In genomic region chr1:39046689-39047088, GRCm38 (mm10) we compare ENCODE assay signal across 16 mouse cellular contexts.
DNase-seq lines count a peak whose midpoint lies in the region; ATAC-seq lines count a peak whose summit lies in the region.
"Had no signal": no experiment of that assay in that cellular context is flagged by ENCODE, and none has a peak within 500 bp of the region (broad histone marks: within the 10 kb centered on the region; RNA-seq: fewer than 3 reads in every experiment).

No protein-coding gene starts in this region.

- WGBS in forebrain, embryonic 10.5 days = 10% methylated on average over 7 of the region's 7 CpGs
- 6% methylated on average over 7 of the region's 7 CpGs for WGBS in forebrain, embryonic 16.5 days
- WGBS in midbrain, embryonic 12.5 days = 5% methylated on average over 7 of the region's 7 CpGs
- 7% methylated on average over 7 of the region's 7 CpGs for WGBS in midbrain, embryonic 14.5 days

- H3K36me3 ChIP-seq in forebrain, embryonic 10.5 days (replicated peaks) = no peaks in the 10 kb centered on the region
- H3K36me3 ChIP-seq in forebrain, embryonic 16.5 days (ENCODE audit: control insufficient read depth, insufficient read depth) = no peaks in the 10 kb centered on the region
- H3K36me3 ChIP-seq in midbrain, embryonic 12.5 days = no peaks in the 10 kb centered on the region
- H3K36me3 ChIP-seq in midbrain, embryonic 14.5 days (ENCODE audit: control insufficient read depth, insufficient read depth, low read length) = no peaks in the 10 kb centered on the region
- H3K36me3 ChIP-seq: intestine, embryonic 15.5 days had no signal

- H3K27ac ChIP-seq in forebrain, embryonic 10.5 days = peak overlapping the region; percentile 86
- H3K27ac ChIP-seq in forebrain, embryonic 16.5 days (ENCODE audit: low read length) = no peak overlapping the region
- no peak overlapping the region for H3K27ac ChIP-seq in midbrain, embryonic 12.5 days (replicated peaks)
- H3K27ac ChIP-seq in midbrain, embryonic 14.5 days (replicated peaks; ENCODE audit: low read depth, low read length) = no peak overlapping the region
- H3K27ac ChIP-seq: intestine, embryonic 15.5 days had no signal

- no peak overlapping the region for H3K4me3 ChIP-seq in forebrain, embryonic 10.5 days
- H3K4me3 ChIP-seq in forebrain, embryonic 16.5 days (replicated peaks; ENCODE audit: low read length) = no peak overlapping the region
- H3K4me3 ChIP-seq in midbrain, embryonic 12.5 days = no peak overlapping the region
- H3K4me3 ChIP-seq in midbrain, embryonic 14.5 days (replicated peaks; ENCODE audit: low read depth, low read length) = no peak overlapping the region
- H3K4me3 ChIP-seq: intestine, embryonic 15.5 days had no signal

- H3K9me3 ChIP-seq in forebrain, embryonic 10.5 days = peaks cover 18% of the 10 kb centered on the region
- 0 out of 2 replicates have a peak, but pooled peaks cover 3% of the 10 kb centered on the region for H3K9me3 ChIP-seq in forebrain, embryonic 16.5 days (ENCODE audit: control insufficient read depth, low read length)
- H3K9me3 ChIP-seq in midbrain, embryonic 12.5 days = peaks cover 10% of the 10 kb centered on the region; the same call in 1 of the 2 replicates
- peaks cover 4% of the 10 kb centered on the region; the same call in 1 of the 2 replicates for H3K9me3 ChIP-seq in midbrain, embryonic 14.5 days (ENCODE audit: control insufficient read depth, low read length)
- H3K9me3 ChIP-seq: intestine, embryonic 15.5 days had no signal

- no peak overlapping the region for H3K4me2 ChIP-seq in forebrain, embryonic 16.5 days (ENCODE audit: low read length)
- H3K4me2 ChIP-seq in midbrain, embryonic 12.5 days (replicated peaks) = no peak overlapping the region
- no peak overlapping the region for H3K4me2 ChIP-seq in midbrain, embryonic 14.5 days (ENCODE audit: low read length)
- H3K4me2 ChIP-seq: intestine, embryonic 15.5 days had no signal

- H3K27me3 ChIP-seq in forebrain, embryonic 10.5 days (ENCODE audit: poor library complexity, severe bottlenecking) = no peaks in the 10 kb centered on the region
- H3K27me3 ChIP-seq in forebrain, embryonic 16.5 days (replicated peaks; ENCODE audit: control insufficient read depth, insufficient read depth, low read length) = no peaks in the 10 kb centered on the region
- H3K27me3 ChIP-seq in midbrain, embryonic 12.5 days = no peaks in the 10 kb centered on the region
- H3K27me3 ChIP-seq in midbrain, embryonic 14.5 days (ENCODE audit: control insufficient read depth, insufficient read depth, low read length) = no peaks in the 10 kb centered on the region
- H3K27me3 ChIP-seq: intestine, embryonic 15.5 days had no signal

- peak; percentile 64 for DNase-seq in forebrain, embryonic 10.5 days (ENCODE audit: extremely low spot score, low spot score)
- DNase-seq in midbrain, embryonic 14.5 days = no peak
- peak; percentile 59 for DNase-seq in naive thymus-derived CD4-positive, alpha-beta T cell, adult 2 months (ENCODE audit: low read depth)
- no peak for DNase-seq in lung, adult 18-20 months
- no peak for DNase-seq in testis, postnatal 10 days (ENCODE audit: low spot score)
- DNase-seq in adrenal gland, adult 18-20 months (ENCODE audit: low spot score in 2 of 2) = no peak
- DNase-seq: adrenal gland, postnatal 25 days; gastrocnemius, postnatal 10 days; heart, postnatal 36 days; kidney, postnatal 10 days; layer of hippocampus, adult 9-11 months; lung, adult 2 months; right cerebral cortex, postnatal 14 days had no signal

- no peak for ATAC-seq in forebrain, embryonic 16.5 days
- ATAC-seq in midbrain, embryonic 12.5 days (ENCODE audit: low FRiP score, low read depth) = 0 out of 2 replicates have a peak, but pooled peaks have one; percentile 34
- ATAC-seq in midbrain, embryonic 14.5 days (ENCODE audit: low FRiP score, low TSS enrichment) = no peak
- ATAC-seq: intestine, embryonic 15.5 days had no signal

- peaks cover 30% of the 10 kb centered on the region for H3K4me1 ChIP-seq in forebrain, embryonic 10.5 days
- no peaks in the 10 kb centered on the region for H3K4me1 ChIP-seq in forebrain, embryonic 16.5 days (replicated peaks; ENCODE audit: control insufficient read depth, insufficient read depth, low read length)
- peaks cover 10% of the 10 kb centered on the region; the same call in 1 of the 2 replicates for H3K4me1 ChIP-seq in midbrain, embryonic 12.5 days
- no peaks in the 10 kb centered on the region for H3K4me1 ChIP-seq in midbrain, embryonic 14.5 days (ENCODE audit: control insufficient read depth, insufficient read depth, low read length)
- H3K4me1 ChIP-seq: intestine, embryonic 15.5 days had no signal

- no peak overlapping the region for H3K9ac ChIP-seq in forebrain, embryonic 16.5 days (replicated peaks; ENCODE audit: low read depth, low read length)
- H3K9ac ChIP-seq in midbrain, embryonic 12.5 days (replicated peaks) = no peak overlapping the region
- H3K9ac ChIP-seq in midbrain, embryonic 14.5 days (replicated peaks; ENCODE audit: low read length) = no peak overlapping the region
- H3K9ac ChIP-seq: intestine, embryonic 15.5 days had no signal

Comparison
In these comparisons a context has a peak if more than half of its experiments do, and no peak if none do; other contexts are left out.
1. DNase-seq: peak in forebrain, embryonic 10.5 days (single experiment) and naive thymus-derived CD4-positive, alpha-beta T cell, adult 2 months (single experiment); none in midbrain, embryonic 14.5 days (single experiment), lung, adult 18-20 months (0 of 2), testis, postnatal 10 days (single experiment) and adrenal gland, adult 18-20 months (0 of 2).